Mouse (Mus musculus): ENCODE data around the gene Sel1l3.

- TF ChIP-seq CTCF (IDR thresholded peaks at IDR 0.05; ENCODE audit: insufficient read depth, low read depth, low read length): no peak
- no peak for TF ChIP-seq POLR2A (IDR thresholded peaks at IDR 0.05; ENCODE audit: insufficient read depth, low read depth, low read length)
Measured at GRCm38 (mm10) chr5:53167564-53167963, 46.2 kb downstream of the Sel1l3 start.
